Mouse (Mus musculus): Measurements from ENCODE around the gene Plce1. TPM values are rescaled to one million over a fixed set of nuclear protein-coding genes. Genes with fewer than 3 reads are reported as not detected.

The Plce1 gene
- polyA plus RNA-seq, 1 experiment from 2014 or later: 3.0 TPM

DNA sequence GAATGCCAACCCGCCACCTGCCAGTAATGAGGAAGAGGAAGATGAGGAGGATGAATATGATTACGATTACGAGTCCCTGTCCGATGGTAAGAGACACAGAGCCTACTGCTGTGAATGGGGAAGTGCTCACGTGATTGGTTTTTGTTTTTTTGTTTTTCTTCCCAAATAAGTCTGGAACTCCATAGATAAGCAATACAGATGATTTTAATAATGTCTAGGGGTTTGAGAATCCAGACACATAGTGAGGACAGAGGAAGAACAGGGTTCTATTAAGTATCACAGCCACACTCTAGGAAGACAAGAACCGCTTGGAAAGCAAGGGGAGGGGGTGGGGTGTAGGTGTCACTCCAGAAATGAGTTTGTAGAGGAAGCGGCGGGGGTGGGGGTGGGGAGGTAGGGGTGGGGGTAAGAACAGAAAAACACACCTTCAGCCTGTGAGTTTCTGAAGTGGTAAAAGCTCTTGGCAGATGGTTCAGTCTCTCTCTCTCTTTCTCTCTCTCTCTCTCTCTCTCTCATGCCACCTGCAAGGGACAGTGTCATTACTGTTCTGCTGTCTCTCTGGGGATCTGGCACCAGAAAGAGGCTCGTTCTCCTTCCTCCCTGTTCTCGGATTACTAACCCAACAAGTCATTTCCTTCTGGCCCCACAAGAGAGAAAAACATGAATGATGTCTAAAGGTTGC, 265.0 kb downstream of the Plce1 start:
- H3K36me3 ChIP-seq (ENCODE audit: control insufficient read depth, insufficient read depth, low read length): no peaks in the 10 kb centered on the region
- no peaks in the 10 kb centered on the region for H3K27me3 ChIP-seq (replicated peaks; ENCODE audit: control insufficient read depth, insufficient read depth, low read length)
- 74% methylated on average over 10 of the region's 10 CpGs for WGBS
- no peak for ATAC-seq
- no peak overlapping the region for H3K27ac ChIP-seq (ENCODE audit: low read depth, low read length)
- H3K4me3 ChIP-seq (ENCODE audit: low read length): no peak overlapping the region
- no peaks in the 10 kb centered on the region for H3K9me3 ChIP-seq (ENCODE audit: control insufficient read depth, low read length)
- no peaks in the 10 kb centered on the region for H3K4me1 ChIP-seq (ENCODE audit: control insufficient read depth, insufficient read depth, low read depth, low read length)
- H3K9ac ChIP-seq (ENCODE audit: low read depth, low read length): no peak overlapping the region
- no peak overlapping the region for H3K4me2 ChIP-seq (ENCODE audit: low read length)

DNA sequence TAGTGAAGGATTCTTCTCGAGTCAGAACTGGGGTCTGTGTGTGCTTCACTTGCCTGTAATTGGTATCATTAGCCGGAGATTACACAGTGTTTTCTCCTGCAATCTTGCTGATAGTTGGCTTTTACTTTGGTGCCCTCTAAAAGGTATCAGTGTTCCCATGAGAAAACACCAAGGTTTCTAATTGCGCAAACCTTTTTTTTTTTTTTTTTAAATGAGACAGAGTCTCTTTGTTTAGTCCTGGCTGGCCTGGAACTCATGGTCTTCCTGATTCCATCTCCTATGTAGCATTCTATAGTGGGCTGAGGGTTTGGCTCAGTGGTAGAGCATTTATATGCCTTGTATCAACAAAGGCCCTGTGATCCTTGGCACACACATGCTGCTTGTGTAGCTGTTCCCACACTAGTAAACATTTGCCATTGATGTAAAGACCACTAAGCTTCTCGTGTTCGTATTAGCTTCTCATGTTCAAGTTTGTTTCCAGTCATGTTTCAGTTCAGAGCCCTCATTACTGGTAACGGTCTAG, 265.6 kb downstream of the Plce1 start:
- H3K4me2 ChIP-seq (ENCODE audit: low read length): no peak overlapping the region
- H3K4me1 ChIP-seq (ENCODE audit: control insufficient read depth, insufficient read depth, low read depth, low read length): no peaks in the 10 kb centered on the region
- WGBS: 74% methylated on average over 6 of the region's 6 CpGs
- H3K27me3 ChIP-seq (replicated peaks; ENCODE audit: control insufficient read depth, insufficient read depth, low read length): no peaks in the 10 kb centered on the region
- H3K9me3 ChIP-seq (ENCODE audit: control insufficient read depth, low read length): no peaks in the 10 kb centered on the region
- no peak overlapping the region for H3K4me3 ChIP-seq (ENCODE audit: low read length)
- H3K36me3 ChIP-seq (ENCODE audit: control insufficient read depth, insufficient read depth, low read length): no peaks in the 10 kb centered on the region
- H3K9ac ChIP-seq (ENCODE audit: low read depth, low read length): no peak overlapping the region
- no peak for ATAC-seq
- H3K27ac ChIP-seq (ENCODE audit: low read depth, low read length): no peak overlapping the region

DNA sequence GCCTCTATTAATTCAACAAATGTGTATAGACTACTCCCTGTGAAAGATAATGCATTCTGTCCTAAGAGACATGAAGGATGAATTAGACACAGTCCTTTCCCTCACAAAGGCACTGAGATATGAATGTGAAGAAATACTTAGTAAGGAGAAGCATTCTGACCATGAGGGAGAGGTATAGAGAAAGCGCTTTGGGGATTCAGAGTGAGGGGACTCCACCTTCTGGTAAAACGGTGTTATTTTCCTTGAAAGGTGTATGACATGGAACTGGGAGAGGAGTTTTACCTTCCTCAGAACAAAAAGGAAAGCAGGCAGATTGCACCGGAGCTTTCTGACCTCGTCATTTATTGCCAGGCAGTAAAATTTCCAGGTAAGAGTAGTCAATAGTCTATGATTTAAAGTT, 269.3 kb downstream of the Plce1 start:
- Histone ChIP-seq H3K4me3 (ENCODE audit: low read length) (no peak overlapping the region), H3K27me3 (replicated peaks; ENCODE audit: control insufficient read depth, insufficient read depth, low read length) (no peaks in the 10 kb centered on the region), H3K4me1 (ENCODE audit: control insufficient read depth, insufficient read depth, low read depth, low read length) (no peaks in the 10 kb centered on the region), H3K9me3 (ENCODE audit: control insufficient read depth, low read length) (no peaks in the 10 kb centered on the region), H3K4me2 (ENCODE audit: low read length) (no peak overlapping the region), H3K36me3 (ENCODE audit: control insufficient read depth, insufficient read depth, low read length) (no peaks in the 10 kb centered on the region), H3K27ac (ENCODE audit: low read depth, low read length) (no peak overlapping the region), H3K9ac (ENCODE audit: low read depth, low read length) (no peak overlapping the region)
- ATAC-seq: no peak
- WGBS: 72% methylated on average over 4 of the region's 4 CpGs

DNA sequence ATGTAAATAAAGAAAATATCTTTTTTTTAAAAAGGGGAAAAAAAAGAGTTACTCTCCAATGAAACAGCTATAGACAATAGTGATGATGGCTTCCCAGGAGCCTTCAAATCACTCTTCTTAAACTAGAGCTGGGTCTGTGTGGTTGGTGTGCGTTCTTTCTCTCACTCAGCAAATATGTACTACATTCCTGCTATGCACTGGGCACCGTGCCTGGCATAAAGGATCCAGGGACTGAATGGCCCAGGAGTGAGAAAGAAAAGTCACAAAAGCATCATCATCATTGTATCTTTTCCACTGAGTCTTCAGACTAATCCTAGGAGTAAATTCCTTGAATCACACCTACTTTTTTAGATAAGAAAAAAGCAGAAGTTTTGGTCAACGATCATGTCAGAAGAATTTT, 276.3 kb downstream of the Plce1 start:
- 72% methylated on average over 3 of the region's 3 CpGs for WGBS
- no peak overlapping the region for H3K4me3 ChIP-seq (ENCODE audit: low read length)
- ATAC-seq: no peak
- H3K4me2 ChIP-seq (ENCODE audit: low read length): no peak overlapping the region
- no peak overlapping the region for H3K27ac ChIP-seq (ENCODE audit: low read depth, low read length)
- H3K9me3 ChIP-seq (ENCODE audit: control insufficient read depth, low read length): no peaks in the 10 kb centered on the region
- H3K36me3 ChIP-seq (ENCODE audit: control insufficient read depth, insufficient read depth, low read length): no peaks in the 10 kb centered on the region
- no peaks in the 10 kb centered on the region for H3K4me1 ChIP-seq (ENCODE audit: control insufficient read depth, insufficient read depth, low read depth, low read length)
- no peaks in the 10 kb centered on the region for H3K27me3 ChIP-seq (replicated peaks; ENCODE audit: control insufficient read depth, insufficient read depth, low read length)
- no peak overlapping the region for H3K9ac ChIP-seq (ENCODE audit: low read depth, low read length)

DNA sequence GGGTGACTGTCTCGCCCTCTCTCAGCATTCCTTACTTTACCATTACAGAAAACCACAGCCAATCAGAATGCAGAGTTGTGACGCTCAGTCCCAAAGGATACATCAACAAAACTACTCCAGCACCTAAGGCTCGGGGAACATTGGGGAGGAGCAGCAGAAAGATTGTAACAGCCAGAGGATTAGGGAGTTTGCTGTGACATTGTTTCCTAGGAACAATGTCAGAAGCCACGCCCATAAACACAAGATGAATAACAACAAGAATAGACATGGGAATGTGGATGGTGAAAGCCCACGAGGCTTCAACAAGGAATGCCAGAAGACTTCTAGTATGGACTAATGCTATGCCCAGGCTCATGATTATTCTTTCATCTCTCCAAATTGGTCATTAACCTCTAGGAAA, 277.1 kb downstream of the Plce1 start:
- H3K27ac ChIP-seq (ENCODE audit: low read depth, low read length): no peak overlapping the region

DNA sequence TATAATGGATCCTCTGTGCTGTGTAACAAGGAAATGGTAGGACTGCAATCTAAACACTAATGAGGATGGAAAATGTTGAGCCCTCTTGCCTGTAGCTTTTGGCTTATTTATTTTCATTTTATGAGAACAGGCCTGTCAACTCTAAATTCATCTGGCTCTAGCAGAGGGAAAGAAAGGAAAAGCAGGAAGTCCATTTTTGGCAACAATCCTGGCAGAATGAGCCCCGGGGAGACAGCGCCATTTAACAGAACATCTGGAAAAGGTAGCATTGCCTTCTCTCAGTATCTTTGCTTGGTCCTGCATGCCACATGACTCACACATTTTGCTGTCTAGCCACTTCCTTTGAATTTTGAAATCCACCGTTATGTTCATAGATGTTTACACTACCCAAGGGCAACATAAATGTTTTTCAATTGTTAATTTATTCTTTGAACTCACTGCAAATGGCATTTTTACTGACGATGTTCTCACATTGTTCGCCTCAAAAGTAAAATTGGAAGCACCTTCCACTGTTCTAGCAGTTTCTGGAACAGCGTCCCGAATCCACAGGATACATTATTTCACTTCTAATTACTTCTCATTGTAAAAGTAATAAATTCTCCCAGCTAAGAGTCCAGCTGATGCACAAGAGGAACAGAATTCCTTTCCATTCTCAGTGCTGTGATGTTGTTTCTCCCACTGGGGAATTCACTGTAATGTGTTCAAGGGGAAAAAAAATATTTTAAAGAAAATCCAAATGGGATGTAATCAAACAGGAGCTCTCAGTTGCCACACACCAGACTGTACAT, 278.0 kb downstream of the Plce1 start:
- Histone ChIP-seq H3K4me3 (ENCODE audit: low read length) (no peak overlapping the region), H3K27me3 (replicated peaks; ENCODE audit: control insufficient read depth, insufficient read depth, low read length) (no peaks in the 10 kb centered on the region), H3K9ac (ENCODE audit: low read depth, low read length) (no peak overlapping the region), H3K27ac (ENCODE audit: low read depth, low read length) (no peak overlapping the region), H3K9me3 (ENCODE audit: control insufficient read depth, low read length) (no peaks in the 10 kb centered on the region), H3K4me2 (ENCODE audit: low read length) (no peak overlapping the region), H3K4me1 (ENCODE audit: control insufficient read depth, insufficient read depth, low read depth, low read length) (no peaks in the 10 kb centered on the region), H3K36me3 (ENCODE audit: control insufficient read depth, insufficient read depth, low read length) (no peaks in the 10 kb centered on the region)
- ATAC-seq: no peak
- 77% methylated on average over 7 of the region's 7 CpGs for WGBS

More for the DNA sequence above, 277.1 kb downstream of the Plce1 start:
- H3K9me3 ChIP-seq (ENCODE audit: control insufficient read depth, low read length): no peaks in the 10 kb centered on the region
- no peak overlapping the region for H3K9ac ChIP-seq (ENCODE audit: low read depth, low read length)
- no peak overlapping the region for H3K4me3 ChIP-seq (ENCODE audit: low read length)
- no peak for ATAC-seq
- H3K4me1 ChIP-seq (ENCODE audit: control insufficient read depth, insufficient read depth, low read depth, low read length): no peaks in the 10 kb centered on the region
- 59% methylated on average over 5 of the region's 5 CpGs for WGBS
- H3K36me3 ChIP-seq (ENCODE audit: control insufficient read depth, insufficient read depth, low read length): no peaks in the 10 kb centered on the region
- H3K4me2 ChIP-seq (ENCODE audit: low read length): no peak overlapping the region
- H3K27me3 ChIP-seq (replicated peaks; ENCODE audit: control insufficient read depth, insufficient read depth, low read length): no peaks in the 10 kb centered on the region

DNA sequence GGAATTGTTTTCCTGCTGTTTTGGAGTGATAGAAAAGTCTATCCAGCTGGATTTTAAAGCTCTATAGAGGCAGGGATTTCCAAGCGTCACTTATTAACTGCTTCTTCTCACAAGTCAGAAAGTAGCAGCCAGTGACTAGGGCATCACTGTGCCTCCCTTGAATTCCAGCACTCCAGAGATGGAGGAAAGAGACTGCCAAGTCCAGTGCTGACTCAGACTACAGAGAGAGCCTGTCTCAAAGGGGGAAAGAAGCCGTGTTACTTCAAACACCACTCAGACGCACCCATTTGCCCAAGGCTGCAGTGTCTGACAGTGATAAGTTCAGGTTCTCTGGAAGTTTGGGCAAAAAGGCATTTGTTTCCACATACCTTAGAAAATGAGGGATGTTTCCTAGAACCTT, 279.5 kb downstream of the Plce1 start:
- Histone ChIP-seq H3K27ac (ENCODE audit: low read depth, low read length) (no peak overlapping the region), H3K36me3 (ENCODE audit: control insufficient read depth, insufficient read depth, low read length) (no peaks in the 10 kb centered on the region), H3K4me2 (ENCODE audit: low read length) (no peak overlapping the region), H3K9me3 (ENCODE audit: control insufficient read depth, low read length) (no peaks in the 10 kb centered on the region), H3K27me3 (replicated peaks; ENCODE audit: control insufficient read depth, insufficient read depth, low read length) (no peaks in the 10 kb centered on the region), H3K4me1 (ENCODE audit: control insufficient read depth, insufficient read depth, low read depth, low read length) (no peaks in the 10 kb centered on the region), H3K4me3 (ENCODE audit: low read length) (no peak overlapping the region), H3K9ac (ENCODE audit: low read depth, low read length) (no peak overlapping the region)
- WGBS: 73% methylated on average over 3 of the region's 3 CpGs
- no peak for ATAC-seq

DNA sequence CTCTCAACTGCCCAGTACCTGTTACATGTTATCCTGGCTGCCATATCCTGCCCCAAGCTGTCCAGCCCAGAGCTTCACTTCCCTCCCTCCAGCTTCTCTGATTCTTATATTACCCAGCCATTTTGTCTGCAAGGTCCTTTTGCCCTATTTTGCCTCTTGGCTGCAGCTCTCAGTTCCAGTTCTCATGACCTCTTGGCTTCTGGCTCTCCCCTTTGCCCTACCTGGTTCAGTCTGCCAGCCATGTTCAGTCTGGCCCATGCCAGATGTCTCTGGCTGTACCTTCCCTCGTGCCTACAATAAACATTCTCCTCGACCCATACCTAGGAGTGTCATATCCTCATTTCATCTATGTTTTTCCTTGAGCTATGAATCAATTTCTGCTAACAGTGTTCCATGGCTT, 285.4 kb downstream of the Plce1 start:
- Histone ChIP-seq H3K27ac (ENCODE audit: low read depth, low read length) (no peak overlapping the region), H3K4me2 (ENCODE audit: low read length) (no peak overlapping the region), H3K4me3 (ENCODE audit: low read length) (no peak overlapping the region), H3K4me1 (ENCODE audit: control insufficient read depth, insufficient read depth, low read depth, low read length) (no peaks in the 10 kb centered on the region), H3K9ac (ENCODE audit: low read depth, low read length) (no peak overlapping the region), H3K27me3 (replicated peaks; ENCODE audit: control insufficient read depth, insufficient read depth, low read length) (no peaks in the 10 kb centered on the region), H3K9me3 (ENCODE audit: control insufficient read depth, low read length) (no peaks in the 10 kb centered on the region), H3K36me3 (ENCODE audit: control insufficient read depth, insufficient read depth, low read length) (no peaks in the 10 kb centered on the region)
- WGBS: 93% methylated on average over 2 of the region's 2 CpGs
- ATAC-seq: no peak

DNA sequence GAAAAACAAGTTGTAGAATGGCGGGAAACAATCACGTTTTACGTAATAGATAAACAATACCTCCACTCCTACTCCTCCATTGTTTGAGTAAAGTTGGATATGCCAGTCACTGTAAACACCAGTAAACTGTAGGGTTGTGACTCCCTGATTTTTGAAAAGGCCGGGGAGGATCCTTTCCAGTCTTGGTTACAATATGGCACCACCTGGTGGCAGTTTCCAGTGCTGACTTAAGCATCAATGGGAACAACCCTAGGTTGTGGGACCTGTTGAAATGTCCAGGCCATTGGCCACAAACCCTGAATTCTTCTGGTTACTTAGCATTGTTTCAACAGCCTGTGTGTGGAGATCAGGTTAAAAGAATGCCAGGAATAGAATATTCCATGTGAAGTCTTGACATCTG, 294.6 kb downstream of the Plce1 start:
- H3K4me3 ChIP-seq (ENCODE audit: low read length): no peak overlapping the region
- no peaks in the 10 kb centered on the region for H3K27me3 ChIP-seq (replicated peaks; ENCODE audit: control insufficient read depth, insufficient read depth, low read length)
- 63% methylated on average over 4 of the region's 4 CpGs for WGBS
- H3K9me3 ChIP-seq (ENCODE audit: control insufficient read depth, low read length): no peaks in the 10 kb centered on the region
- no peaks in the 10 kb centered on the region for H3K4me1 ChIP-seq (ENCODE audit: control insufficient read depth, insufficient read depth, low read depth, low read length)
- H3K9ac ChIP-seq (ENCODE audit: low read depth, low read length): no peak overlapping the region
- H3K36me3 ChIP-seq (ENCODE audit: control insufficient read depth, insufficient read depth, low read length): no peaks in the 10 kb centered on the region
- 0 out of 2 replicates have a peak, but pooled peaks have one; percentile 56 for ATAC-seq
- no peak overlapping the region for H3K4me2 ChIP-seq (ENCODE audit: low read length)
- no peak overlapping the region for H3K27ac ChIP-seq (ENCODE audit: low read depth, low read length)
